Mouse (Mus musculus) midbrain, embryonic 14.5 days (tissue): ENCODE results near the gene Ice2. TPM values are rescaled to one million over a fixed set of nuclear protein-coding genes. Genes with fewer than 3 reads are reported as not detected.

Experiments
- ATAC-seq: fragments of 200-750 bp; cut with Nextera tagmentation; 2 replicates; pipeline ENCODE4 v1.8.0; 2017; ENCODE audit warnings: moderate number of reproducible peaks, moderate library complexity; ENCODE audit not compliant: low FRiP score, low TSS enrichment
- DNase-seq: peaks from one replicate; pipeline ENCODE4 v3.0.0-alpha.2; 2015
- H3K27ac ChIP-seq: fragments of 300-500 bp; sonication (generic); replicated peaks from 2 replicates; pipeline ENCODE4 v1.5.1; 2014; ENCODE audit warnings: mild to moderate bottlenecking, low read depth, low read length, moderate library complexity
- H3K27me3 ChIP-seq: fragments of 300-500 bp; sonication (generic); 2 replicates; pipeline ENCODE4 v1.6.1; 2014; ENCODE audit warnings: low read length, control low read depth, mixed read lengths; ENCODE audit not compliant: control insufficient read depth, insufficient read depth
- H3K36me3 ChIP-seq: fragments of 300-500 bp; sonication (generic); 2 replicates; pipeline ENCODE4 v1.6.1; 2014; ENCODE audit warnings: low read length, control low read depth; ENCODE audit not compliant: control insufficient read depth, insufficient read depth
- H3K4me1 ChIP-seq: fragments of 300-500 bp; sonication (generic); 2 replicates; pipeline ENCODE4 v1.6.1; 2014; ENCODE audit warnings: mild to moderate bottlenecking, antibody characterized with exemption, low read length, control low read depth; ENCODE audit not compliant: control insufficient read depth, insufficient read depth
- H3K4me2 ChIP-seq: fragments of 300-500 bp; sonication (generic); 2 replicates; pipeline ENCODE4 v1.6.1; 2014; ENCODE audit warnings: mild to moderate bottlenecking, low read length, moderate library complexity
- H3K4me3 ChIP-seq: fragments of 300-500 bp; sonication (generic); replicated peaks from 2 replicates; pipeline ENCODE4 v1.5.1; 2014; ENCODE audit warnings: low read depth, low read length
- H3K9ac ChIP-seq: fragments of 300-500 bp; sonication (generic); replicated peaks from 2 replicates; pipeline ENCODE4 v1.6.1; 2014; ENCODE audit warnings: mild to moderate bottlenecking, low read length, moderate library complexity
- H3K9me3 ChIP-seq: fragments of 300-500 bp; sonication (generic); 2 replicates; pipeline ENCODE4 v1.6.1; 2016; ENCODE audit warnings: low read length, control low read depth, mixed read lengths; ENCODE audit not compliant: control insufficient read depth
- WGBS: fragments of 180-500 bp; shearing (Covaris S2); extraction: QIAGEN DNeasy Blood & Tissue Kit; methylation state at CpG from one replicate; pipeline ENCODE4 v1.1.7; 2014; 5-methylcytosine and 5-hydroxymethylcytosine counted together
- polyA plus RNA-seq: library from polyadenylated mRNA; unstranded; fragments of >200 nt; fragmentation: Nextera tagmentation; extraction: Ambion mirVana; gene quantifications from 2 replicates; pipeline ENCODE4 v1.2.1, GENCODE M21; 2014

The Ice2 gene
- polyA plus RNA-seq, 1 experiment from 2014 or later = 12.8 TPM

DNA sequence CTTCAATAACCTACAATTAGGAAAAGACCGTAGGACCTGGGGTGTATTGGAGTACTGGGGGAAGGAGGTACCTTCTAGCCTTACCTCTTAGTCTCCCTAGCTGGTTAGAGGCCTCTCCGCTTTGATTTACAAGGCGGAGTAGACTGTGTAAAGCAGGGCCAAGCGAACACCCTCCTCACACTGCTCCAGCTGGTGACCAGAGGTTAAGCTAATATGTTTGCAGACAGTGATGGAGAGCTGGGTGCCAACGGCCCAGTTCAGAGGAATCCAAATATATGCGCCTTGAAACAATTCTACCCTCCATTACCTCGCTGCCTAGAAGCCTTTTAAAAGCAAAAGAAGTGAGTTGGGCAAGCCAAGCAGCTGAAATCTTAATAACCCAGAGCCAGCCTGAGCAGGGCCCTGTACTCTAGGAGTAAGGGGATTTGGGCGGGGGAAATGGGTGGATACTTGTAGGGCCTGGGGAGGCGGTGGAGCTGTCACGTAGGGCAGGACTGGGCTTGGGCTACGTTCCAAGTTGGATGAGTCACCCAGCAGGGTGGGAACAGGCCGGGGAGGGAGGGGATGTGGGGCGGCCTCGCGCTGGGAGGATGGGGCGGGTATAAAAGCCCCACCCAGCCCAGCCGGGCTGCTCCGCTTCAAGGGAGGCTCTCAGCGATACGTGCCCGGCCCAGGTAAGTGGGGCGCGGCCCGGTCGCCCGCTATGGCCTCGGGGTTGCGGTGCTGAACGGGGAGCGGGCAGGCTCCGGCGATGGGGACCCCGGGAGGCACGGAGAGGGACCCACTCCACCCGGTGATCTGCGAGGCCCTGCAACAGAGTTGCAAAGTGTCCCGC, 55.6 kb downstream of the Ice2 start, which contains the start of gene Anxa2:
Gene Anxa2 (plus strand): TSS at position 555 of the 835 bp plus-strand sequence.
- peaks cover 6% of the 10 kb centered on the region; the same call in 1 of the 2 replicates for H3K4me1 ChIP-seq
- no peaks in the 10 kb centered on the region for H3K9me3 ChIP-seq
- DNase-seq = peak; percentile 78
- H3K36me3 ChIP-seq = no peaks in the 10 kb centered on the region
- peak within 1 kb of the TSS; percentile 37 for H3K4me3 ChIP-seq
- peak within 1 kb of the TSS; percentile 45; the same call in 1 of the 2 replicates for H3K27ac ChIP-seq
- peak within 1 kb of the TSS; percentile 56 for H3K9ac ChIP-seq
- ATAC-seq = peak; percentile 55
- WGBS = 13% methylated on average over 37 of the region's 37 CpGs
- peak within 1 kb of the TSS; percentile 64 for H3K4me2 ChIP-seq
- H3K27me3 ChIP-seq = peaks cover 17% of the 10 kb centered on the region; the same call in 1 of the 2 replicates

DNA sequence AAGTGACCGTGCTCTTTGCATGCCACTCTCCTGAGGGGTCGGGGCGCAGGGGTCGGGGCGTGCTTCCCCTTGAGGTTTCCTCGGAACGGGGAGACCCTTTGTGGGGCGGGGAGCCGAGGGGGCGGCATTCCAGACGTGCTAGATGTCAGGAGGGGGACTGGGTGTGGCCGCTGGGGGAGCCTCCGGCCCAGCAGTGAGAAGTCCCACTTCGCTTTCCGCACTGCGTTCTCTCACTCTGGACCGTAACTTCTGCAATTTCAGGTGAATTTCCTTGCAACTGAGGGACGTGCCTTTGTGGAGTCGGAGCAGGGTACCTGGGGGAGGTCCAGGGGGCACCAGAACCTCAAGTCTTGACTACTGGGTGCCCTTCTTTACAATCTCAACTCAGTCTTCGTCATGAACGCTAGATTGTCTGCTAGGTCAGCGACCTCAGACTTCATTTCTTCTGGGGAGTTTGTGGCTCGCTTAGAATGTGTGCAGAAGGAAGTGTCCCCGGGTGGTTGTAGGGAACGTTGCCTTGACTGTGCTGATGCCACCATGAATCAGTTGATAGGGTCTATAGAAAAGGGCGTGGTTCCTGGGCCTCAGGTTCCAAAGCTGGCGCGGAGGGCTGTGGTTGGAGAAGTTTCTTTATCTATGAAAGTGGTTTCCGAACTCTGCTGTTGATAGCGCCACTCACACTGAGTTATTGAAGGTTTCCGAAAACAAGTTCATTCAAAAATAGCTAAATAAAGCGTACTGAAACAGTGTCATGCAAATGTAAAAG, 56.4 kb downstream of the Ice2 start:
- Histone ChIP-seq H3K4me1 (peaks cover 6% of the 10 kb centered on the region; the same call in 1 of the 2 replicates), H3K9ac (peak overlapping the region; percentile 56), H3K4me2 (peak overlapping the region; percentile 64), H3K9me3 (no peaks in the 10 kb centered on the region), H3K27ac (peak overlapping the region; percentile 45; the same call in 1 of the 2 replicates), H3K36me3 (no peaks in the 10 kb centered on the region), H3K4me3 (peak overlapping the region; percentile 37), H3K27me3 (peaks cover 17% of the 10 kb centered on the region; the same call in 1 of the 2 replicates)
- DNase-seq (peak; percentile 35), ATAC-seq (no peak)
- 7% methylated on average over 32 of the region's 32 CpGs for WGBS

DNA sequence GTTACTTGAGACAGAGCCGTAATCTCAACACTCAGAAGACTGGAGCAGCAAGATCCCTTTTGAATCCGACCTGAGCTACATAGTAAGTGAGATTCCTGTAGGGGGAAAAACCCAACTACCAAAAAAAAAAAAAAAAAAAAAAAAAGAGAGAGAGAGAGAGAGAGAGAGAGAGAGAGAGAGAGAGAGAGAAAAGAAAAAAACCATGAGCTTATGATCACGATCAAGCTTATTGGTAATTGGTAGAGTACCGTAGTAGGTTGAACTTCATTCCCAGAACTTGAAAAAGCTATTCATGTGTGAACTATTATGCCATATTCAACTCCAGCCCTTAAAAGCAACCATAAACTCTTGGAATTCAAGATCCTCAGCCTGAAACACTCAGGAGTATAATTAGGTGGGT, 57.0 kb downstream of the Ice2 start:
- WGBS = 74% methylated on average over 4 of the region's 4 CpGs
- H3K36me3 ChIP-seq = no peaks in the 10 kb centered on the region
- peaks cover 17% of the 10 kb centered on the region; the same call in 1 of the 2 replicates for H3K27me3 ChIP-seq
- DNase-seq = no peak
- H3K4me2 ChIP-seq = peak overlapping the region; percentile 64
- H3K9ac ChIP-seq = no peak overlapping the region
- peaks cover 6% of the 10 kb centered on the region; the same call in 1 of the 2 replicates for H3K4me1 ChIP-seq
- H3K4me3 ChIP-seq = 0 out of 2 replicates have a peak overlapping the region, but pooled peaks have one; percentile 37
- no peak for ATAC-seq
- H3K9me3 ChIP-seq = no peaks in the 10 kb centered on the region
- no peak overlapping the region for H3K27ac ChIP-seq

DNA sequence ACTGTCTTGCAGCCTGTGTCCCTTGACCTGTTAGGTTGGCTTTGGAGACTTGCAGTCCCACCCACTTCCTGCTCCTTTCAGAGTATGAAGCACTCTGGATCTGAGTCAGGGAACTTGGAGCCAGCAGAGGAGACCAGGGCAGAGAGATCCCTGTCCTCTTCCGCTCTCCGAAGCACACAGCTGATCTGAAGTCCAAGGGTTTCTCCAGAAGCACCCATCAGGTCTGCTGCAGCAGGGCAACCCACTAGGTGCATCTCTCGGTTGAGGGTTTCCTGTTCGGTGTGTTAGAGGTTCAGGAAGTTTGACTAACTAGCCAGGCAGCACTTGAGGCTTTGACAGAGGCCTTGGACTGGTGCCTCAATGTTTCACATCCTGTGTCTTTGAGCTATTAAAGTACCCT, 57.7 kb downstream of the Ice2 start:
- H3K9ac ChIP-seq = no peak overlapping the region
- DNase-seq (no peak), ATAC-seq (no peak)
- no peaks in the 10 kb centered on the region for H3K36me3 ChIP-seq
- no peak overlapping the region for H3K4me3 ChIP-seq
- H3K27me3 ChIP-seq = peaks cover 17% of the 10 kb centered on the region; the same call in 1 of the 2 replicates
- WGBS = 92% methylated on average over 4 of the region's 4 CpGs
- peaks cover 6% of the 10 kb centered on the region; the same call in 1 of the 2 replicates for H3K4me1 ChIP-seq
- H3K4me2 ChIP-seq = peak overlapping the region; percentile 17; the same call in 1 of the 2 replicates
- H3K27ac ChIP-seq = no peak overlapping the region
- no peaks in the 10 kb centered on the region for H3K9me3 ChIP-seq

DNA sequence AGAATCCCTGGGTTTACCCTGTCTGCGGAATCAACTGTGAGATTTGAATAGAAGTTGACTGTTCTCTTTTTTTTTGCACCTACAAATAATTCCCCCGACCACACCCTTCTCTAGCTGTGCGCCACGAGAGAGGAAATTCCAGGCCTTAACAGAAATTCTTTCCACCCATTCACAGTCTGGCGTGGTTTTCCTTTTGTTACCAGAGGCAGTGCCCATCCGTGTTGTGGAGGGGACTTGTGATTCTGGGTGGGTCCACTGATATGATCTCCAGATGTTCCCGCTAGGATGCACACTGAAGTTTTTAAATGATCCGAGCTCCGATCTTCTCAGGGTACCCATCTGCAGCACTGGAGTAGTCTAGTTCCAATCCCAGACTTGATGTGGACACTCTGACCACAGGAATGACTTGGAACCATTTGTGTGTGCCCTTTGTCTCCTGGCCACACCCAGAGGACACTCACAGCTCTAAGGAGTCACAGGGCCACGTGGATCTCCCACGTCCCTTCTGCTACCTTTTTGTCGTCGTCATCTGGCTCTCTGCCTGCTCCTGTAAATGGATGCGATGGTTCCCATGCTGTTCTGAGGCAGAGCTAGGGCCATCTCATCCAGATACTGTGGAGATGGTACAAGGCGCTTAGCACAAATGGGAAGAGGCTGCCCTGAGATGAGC, 58.8 kb downstream of the Ice2 start:
- 88% methylated on average over 15 of the region's 15 CpGs for WGBS
- H3K27me3 ChIP-seq = peaks cover 17% of the 10 kb centered on the region; the same call in 1 of the 2 replicates
- no peak for DNase-seq

DNA sequence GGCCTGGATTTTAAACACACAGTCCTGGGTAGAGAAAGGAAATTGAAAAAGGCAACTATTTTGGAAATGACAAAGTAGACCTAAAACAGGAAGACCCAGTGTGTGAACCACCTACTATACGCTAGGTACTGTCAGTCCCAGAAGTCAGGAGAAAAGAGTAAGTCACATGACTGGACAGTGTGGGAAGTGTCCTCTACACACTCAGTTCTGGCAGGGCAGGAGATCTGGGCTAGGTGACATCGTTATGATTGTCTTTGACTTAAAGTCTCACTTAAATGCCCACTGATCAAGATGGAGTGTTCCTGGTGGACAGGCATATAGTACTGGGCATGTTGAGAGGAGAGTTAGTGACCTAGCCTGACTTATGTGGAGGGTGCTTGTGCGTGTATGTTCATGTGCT, 59.4 kb downstream of the Ice2 start:
- H3K27ac ChIP-seq = no peak overlapping the region
- no peaks in the 10 kb centered on the region for H3K36me3 ChIP-seq
- 96% methylated on average over 3 of the region's 3 CpGs for WGBS
- peaks cover 6% of the 10 kb centered on the region; the same call in 1 of the 2 replicates for H3K4me1 ChIP-seq
- H3K4me2 ChIP-seq = no peak overlapping the region
- no peak overlapping the region for H3K4me3 ChIP-seq
- H3K9me3 ChIP-seq = no peaks in the 10 kb centered on the region
- DNase-seq = no peak
- ATAC-seq = no peak
- H3K9ac ChIP-seq = no peak overlapping the region
- peaks cover 17% of the 10 kb centered on the region; the same call in 1 of the 2 replicates for H3K27me3 ChIP-seq

More for the DNA sequence above, 58.8 kb downstream of the Ice2 start:
- ATAC-seq = no peak
- Histone ChIP-seq H3K9ac (no peak overlapping the region), H3K27ac (no peak overlapping the region), H3K36me3 (no peaks in the 10 kb centered on the region), H3K4me3 (no peak overlapping the region), H3K9me3 (no peaks in the 10 kb centered on the region), H3K4me2 (no peak overlapping the region), H3K4me1 (peaks cover 6% of the 10 kb centered on the region; the same call in 1 of the 2 replicates)

DNA sequence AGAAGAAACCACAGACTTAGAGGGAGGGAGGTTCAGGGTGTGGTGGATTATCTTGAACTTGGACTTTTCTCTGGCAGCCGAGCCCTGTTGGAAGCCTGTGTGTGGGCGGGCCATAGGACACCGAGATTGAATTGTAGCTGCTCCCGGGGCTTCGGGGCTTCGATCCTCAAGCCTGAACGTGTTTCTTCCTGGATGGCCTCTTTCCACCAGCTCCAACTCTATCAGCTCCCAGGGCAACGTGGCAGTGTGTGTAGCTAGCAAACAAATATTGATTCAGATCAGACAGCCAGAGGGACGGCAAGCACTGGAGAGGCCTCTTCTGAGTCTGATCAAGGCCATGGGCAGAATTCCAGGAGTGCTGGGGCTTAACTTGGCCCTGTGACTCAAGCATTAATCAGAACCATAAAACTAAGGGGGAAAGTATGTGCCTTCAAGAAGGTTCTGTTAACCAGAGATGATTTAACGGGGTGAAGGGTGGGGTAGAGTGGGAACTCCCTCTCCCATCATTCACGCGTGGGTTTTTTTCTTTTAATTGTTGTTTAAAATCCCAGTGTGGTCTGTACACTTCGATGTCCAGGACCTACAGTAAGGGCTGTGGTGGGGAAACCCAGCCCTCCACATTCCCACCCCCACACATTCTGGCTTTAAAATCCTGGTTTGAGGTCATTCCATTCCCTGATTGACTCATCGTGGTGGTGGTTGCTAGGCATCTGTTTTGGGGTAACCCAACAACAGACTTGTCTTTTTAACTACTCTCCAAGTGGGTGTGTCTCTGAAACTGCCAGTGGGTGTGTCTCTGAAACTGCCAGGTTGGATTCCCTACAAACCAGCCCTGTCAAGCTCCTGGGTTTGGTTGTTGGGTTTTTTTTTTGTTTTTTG, 60.3 kb downstream of the Ice2 start:
- no peak for ATAC-seq
- H3K9ac ChIP-seq = no peak overlapping the region
- H3K9me3 ChIP-seq = no peaks in the 10 kb centered on the region
- no peaks in the 10 kb centered on the region for H3K36me3 ChIP-seq
- WGBS = 67% methylated on average over 14 of the region's 14 CpGs
- peaks cover 17% of the 10 kb centered on the region; the same call in 1 of the 2 replicates for H3K27me3 ChIP-seq
- no peak overlapping the region for H3K4me2 ChIP-seq
- peak; percentile 59 for DNase-seq
- no peak overlapping the region for H3K4me3 ChIP-seq
- no peak overlapping the region for H3K27ac ChIP-seq
- peaks cover 6% of the 10 kb centered on the region; the same call in 1 of the 2 replicates for H3K4me1 ChIP-seq
